Mouse (Mus musculus): ENCODE results near the gene Ifrd2. TPM values are rescaled to one million over a fixed set of nuclear protein-coding genes. Genes with fewer than 3 reads are reported as not detected.

Ifrd2 gene
- total RNA-seq (2023): 20.1 to 26.5 TPM (median 22.5 TPM) in 4 replicates

GRCm38 (mm10) chr9:107586974-107587832 lies at the start of gene Ifrd2:
TSS of gene Ifrd2 (plus strand) at chr9:107587642.

DNA sequence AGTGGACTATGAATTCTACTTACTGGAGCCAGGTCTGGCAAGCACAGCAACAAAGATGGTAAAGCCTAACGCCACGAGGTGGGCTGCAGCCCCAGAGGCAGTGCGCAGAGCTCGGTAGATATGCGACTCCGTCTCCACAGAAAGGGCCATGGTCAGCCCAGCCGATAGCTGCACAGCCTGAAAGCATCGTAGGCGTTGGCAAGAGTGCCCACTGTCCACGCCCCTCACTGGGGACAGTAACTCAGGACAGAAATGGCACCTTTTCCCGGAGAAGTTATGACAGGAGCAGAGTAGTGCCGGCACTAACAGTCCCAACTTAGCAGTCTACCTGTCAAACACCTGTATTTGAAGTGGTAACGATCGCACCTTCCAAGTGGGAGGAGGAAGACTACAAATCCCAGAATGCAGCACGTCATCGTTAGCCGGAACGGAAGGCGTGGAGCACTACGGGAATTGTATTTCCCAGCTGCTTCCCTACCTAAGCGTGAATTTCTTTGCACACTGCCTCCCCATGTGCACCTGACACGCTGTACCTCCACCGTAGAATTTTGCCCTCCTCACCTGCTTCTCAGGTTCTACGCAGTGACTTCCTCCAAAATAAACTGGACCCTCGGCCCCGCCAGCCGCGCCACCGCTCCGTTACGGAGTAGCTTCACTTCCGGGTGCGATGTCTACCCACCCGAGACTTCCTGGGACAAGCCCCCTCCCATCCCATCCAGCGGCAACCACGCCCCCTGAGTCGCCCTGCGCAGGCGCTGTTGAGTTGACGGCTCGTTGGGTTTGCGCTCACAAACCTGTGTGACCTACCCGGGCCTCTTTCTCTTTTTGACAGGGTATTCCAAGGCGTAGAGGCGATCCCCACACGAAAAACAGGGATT lies 45.7 kb upstream of the Ifrd2 start, which contains the start of the genes Cyb561d2 and Nprl2:
Gene Cyb561d2, minus strand, starts transcription at position 720 of the 878 bp plus-strand sequence.
Gene Nprl2, plus strand, starts transcription at position 753 of the 878 bp plus-strand sequence.

DNA sequence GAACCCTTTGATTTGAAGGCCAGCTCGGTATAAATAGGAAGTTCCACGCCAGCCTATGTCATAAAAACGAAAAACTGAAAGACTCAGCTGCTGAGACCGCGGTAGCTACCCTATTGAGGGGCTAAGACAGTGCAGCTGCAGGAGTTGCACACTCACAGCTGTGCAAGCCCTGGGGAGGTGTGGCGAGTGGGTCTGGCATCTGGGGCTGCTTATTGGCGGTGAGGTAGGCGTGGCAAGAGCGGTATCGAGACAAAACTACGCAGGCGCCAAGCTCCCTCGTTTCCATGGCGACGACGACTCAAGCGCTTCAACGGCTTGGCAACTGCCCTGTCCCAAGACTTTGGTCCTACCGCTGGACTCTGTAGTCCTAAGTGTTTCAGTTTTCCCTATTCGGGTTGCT lies 40.4 kb upstream of the Ifrd2 start, which contains the start of gene Zmynd10:
Gene Zmynd10, plus strand, starts transcription at position 273 of the 400 bp plus-strand sequence.

DNA sequence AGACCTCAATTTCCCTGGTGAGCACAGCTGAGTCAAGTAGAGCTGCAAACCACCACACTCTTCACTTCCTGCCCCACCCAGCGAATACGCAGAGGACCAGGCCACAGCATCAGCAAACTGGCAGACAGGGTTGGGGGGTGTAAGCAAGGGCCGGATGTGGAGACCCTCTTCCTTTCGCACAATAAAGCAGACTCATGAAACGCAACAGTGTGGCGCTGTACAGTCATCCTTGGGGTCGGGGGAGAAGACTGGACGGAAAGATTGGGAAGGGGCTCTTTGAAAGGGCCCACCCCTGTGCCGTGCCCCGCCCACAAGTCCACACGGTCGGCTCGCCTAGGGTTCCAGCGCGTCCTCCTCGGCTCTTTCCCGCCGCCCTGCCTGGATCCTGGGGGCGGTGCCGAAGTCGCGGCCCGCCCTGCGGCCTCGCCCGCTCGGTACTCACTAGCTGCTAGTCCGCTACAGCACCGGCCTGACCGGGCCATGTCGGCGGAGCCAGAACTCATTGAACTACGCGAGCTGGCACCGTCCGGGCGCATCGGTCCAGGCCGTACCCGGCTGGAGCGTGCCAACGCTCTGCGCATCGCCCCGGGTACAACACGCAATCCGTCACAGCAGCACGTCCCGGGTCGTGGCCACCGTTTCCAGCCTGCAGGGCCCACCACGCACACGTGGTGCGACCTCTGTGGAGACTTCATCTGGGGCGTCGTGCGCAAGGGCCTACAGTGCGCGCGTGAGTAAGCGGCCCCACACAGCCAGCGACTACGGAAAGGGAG lies 36.1 kb upstream of the Ifrd2 start, which contains the start of gene Rassf1:
Gene Rassf1, plus strand, starts transcription at position 439 of the 773 bp plus-strand sequence.

GRCm38 (mm10) chr9:107563029-107563581 lies 24.3 kb upstream of the Ifrd2 start, which contains the start of gene Tusc2:
TSS of gene Tusc2 (plus strand) at chr9:107563255.

GRCm38 (mm10) chr9:107567702-107568319 lies 19.6 kb upstream of the Ifrd2 start, which contains the start of gene Hyal2:
TSS of gene Hyal2 (plus strand) at chr9:107567945.

GRCm38 (mm10) chr9:107576357-107577107 lies 10.9 kb upstream of the Ifrd2 start, which contains the start of gene Hyal1:
TSS of gene Hyal1 (plus strand) at chr9:107576927.

GRCm38 (mm10) chr9:107578587-107578986 lies 8.9 kb upstream of the Ifrd2 start, which contains the start of gene Naa80:
TSS of gene Naa80 (plus strand) at chr9:107578887.

DNA sequence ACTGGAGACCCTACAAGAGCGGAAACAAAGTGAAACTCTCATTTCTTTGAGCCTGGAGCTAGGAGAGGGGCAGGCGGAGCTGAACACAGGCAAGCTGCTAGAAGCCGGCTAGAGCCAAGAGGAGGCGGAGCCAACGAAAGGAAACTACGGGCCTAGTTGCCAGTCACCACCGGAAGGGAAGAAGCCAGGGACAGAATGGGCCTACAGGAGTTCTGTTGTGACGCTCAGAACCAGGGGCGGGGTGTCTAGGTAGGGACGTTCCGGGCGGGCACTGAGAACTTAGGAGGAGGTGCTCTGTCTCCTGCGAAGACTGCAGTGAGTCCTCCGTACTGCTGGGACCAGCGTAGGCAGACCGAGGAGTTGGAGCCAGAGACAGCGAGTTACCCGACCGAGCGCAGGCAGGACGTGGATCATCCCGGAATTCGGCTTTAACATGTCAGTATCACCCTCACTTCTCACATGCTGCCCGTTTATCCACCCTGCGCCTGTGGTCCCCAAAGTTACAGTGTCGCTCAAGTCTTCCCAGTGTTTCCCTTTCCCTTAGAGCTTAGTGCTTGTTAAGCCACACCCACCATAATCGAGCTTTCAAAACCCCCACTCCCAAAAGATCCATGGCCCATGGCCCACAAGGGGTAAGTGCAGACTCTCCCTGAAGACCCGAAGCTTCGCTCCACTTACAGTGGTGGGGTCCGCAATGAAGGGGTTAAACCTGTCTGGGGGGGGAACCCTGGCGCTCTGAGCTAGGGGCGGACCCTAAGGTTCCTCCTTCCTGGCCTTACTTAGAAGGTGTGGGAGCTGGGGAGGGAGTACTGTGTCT lies 6.7 kb upstream of the Ifrd2 start, which contains the start of gene Hyal3:
Gene Hyal3, plus strand, starts transcription at position 318 of the 817 bp plus-strand sequence.

DNA sequence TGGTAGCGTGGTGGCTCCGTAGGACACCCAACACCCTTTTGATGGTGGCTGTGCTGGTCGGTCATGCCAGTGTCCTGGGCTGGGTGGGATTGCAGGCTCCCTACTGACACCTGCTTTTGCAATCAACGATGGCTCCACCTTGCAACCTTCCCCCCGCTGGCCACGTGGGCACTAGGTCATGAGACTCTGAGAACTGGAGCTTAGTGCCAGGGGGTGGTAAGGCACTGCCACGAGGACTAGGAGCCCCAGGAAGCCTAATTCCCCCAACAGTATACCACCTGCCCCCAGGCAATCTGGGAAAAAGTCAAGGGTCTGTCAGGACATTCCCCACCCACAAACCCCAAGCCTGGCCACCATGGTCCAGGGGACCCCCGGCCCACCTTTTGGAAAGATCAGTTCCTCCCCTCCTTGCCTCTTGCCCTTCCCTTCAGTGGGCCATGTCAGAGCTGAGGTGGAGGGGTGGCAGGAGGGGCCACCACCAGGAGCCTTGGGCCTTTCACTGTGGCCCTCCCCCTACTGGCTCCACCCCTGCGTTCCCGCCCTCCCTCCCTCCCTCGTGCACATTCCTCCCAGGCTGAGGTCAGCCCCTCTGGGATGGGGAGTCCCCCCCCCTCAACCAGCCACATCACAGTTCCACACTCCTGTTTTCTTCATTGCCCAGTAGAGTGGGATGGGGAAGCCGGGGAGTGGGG lies 21.4 kb downstream of the Ifrd2 start, which contains the start of gene Sema3b:
Gene Sema3b, minus strand, starts transcription at position 489 of the 692 bp plus-strand sequence.

DNA sequence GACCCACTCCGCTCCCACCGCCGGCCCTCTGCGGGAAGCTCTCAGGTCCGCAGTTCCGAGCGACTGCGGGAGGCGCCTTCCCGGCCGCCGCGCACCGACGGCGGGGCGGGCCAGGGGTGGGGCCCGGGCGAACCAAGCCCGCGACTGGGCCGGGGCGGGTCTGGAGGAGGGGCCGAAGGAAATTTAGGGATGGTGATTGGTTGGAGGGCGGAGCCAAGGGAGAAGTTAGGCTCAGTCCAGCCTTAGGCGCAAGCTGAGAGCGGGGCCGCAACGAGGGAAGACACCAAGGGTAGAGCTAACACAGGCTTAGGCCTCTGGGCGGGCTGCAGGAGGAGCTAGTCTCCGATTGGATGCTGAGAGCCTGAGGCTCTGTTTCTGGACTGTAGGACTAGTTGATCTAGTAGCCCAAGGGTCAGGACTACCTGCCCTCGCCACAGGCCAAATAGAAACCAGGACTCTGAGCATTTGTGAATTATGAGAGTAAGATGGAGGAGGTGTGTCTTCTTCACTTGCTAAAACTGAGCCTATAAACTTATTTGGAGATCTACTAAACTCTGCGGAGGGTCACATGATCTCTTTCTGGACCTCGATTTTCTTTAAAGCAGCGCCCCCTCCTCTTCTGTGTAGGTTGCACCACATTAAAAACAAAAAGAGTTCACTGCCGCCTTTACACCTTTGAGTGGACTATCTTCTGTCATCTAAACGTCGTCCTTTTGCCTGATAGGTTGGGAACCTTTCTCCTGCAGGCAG lies 48.0 kb downstream of the Ifrd2 start, which contains the start of gene Gnai2:
Gene Gnai2, minus strand, starts transcription at position 89 of the 750 bp plus-strand sequence.

Other genes starting within 250 kb of the Ifrd2 start
- 10.8 to 17.7 TPM (median 14.9 TPM) in 4 replicates for gene Hemk1, start 249.3 kb upstream of the Ifrd2 start, total RNA-seq (2023)
- 0.29 to 1.5 TPM (median 0.60 TPM) in 4 replicates for gene 6430571L13Rik, start 247.0 kb upstream of the Ifrd2 start, total RNA-seq (2023)
- gene Cacna2d2, start 188.0 kb upstream of the Ifrd2 start, total RNA-seq (2023): 1.4 to 1.8 TPM (median 1.6 TPM) in 4 replicates
- gene Tmem115, start 53.7 kb upstream of the Ifrd2 start, total RNA-seq (2023): 19.8 to 26.6 TPM (median 22.1 TPM) in 4 replicates
- 10.3 to 16.0 TPM (median 14.3 TPM) in 4 replicates for gene Cyb561d2, start 45.4 kb upstream of the Ifrd2 start, total RNA-seq (2023)
- 19.0 to 32.3 TPM (median 21.9 TPM) in 4 replicates for gene Nprl2, start 45.4 kb upstream of the Ifrd2 start, total RNA-seq (2023)
- gene Zmynd10, start 40.3 kb upstream of the Ifrd2 start, total RNA-seq (2023): 0.43 TPM in 1 of 4 replicates, not detected in the others
- gene Rassf1, start 36.1 kb upstream of the Ifrd2 start, total RNA-seq (2023): 61.6 to 76.5 TPM (median 70.1 TPM) in 4 replicates
- gene Tusc2, start 24.4 kb upstream of the Ifrd2 start, total RNA-seq (2023): 17.9 to 29.2 TPM (median 20.7 TPM) in 4 replicates
- gene Hyal2, start 19.7 kb upstream of the Ifrd2 start, total RNA-seq (2023): 2.1 to 7.1 TPM (median 4.7 TPM) in 4 replicates
- gene Hyal1, start 10.7 kb upstream of the Ifrd2 start, total RNA-seq (2023): 3.0 to 4.0 TPM (median 3.7 TPM) in 4 replicates
- 9.0 to 13.7 TPM (median 10.8 TPM) in 4 replicates for gene Naa80, start 8.8 kb upstream of the Ifrd2 start, total RNA-seq (2023)
- gene Hyal3, start 6.8 kb upstream of the Ifrd2 start, total RNA-seq (2023): 1.6 to 2.9 TPM (median 2.3 TPM) in 4 replicates
- gene Sema3b, start 21.6 kb downstream of the Ifrd2 start, total RNA-seq (2023): 0.27 to 0.94 TPM (median 0.52 TPM) in 4 replicates
- gene Gnai2, start 47.7 kb downstream of the Ifrd2 start, total RNA-seq (2023): 568 to 620 TPM (median 596 TPM) in 4 replicates
- not detected in 4 replicates for gene Slc38a3, start 81.9 kb downstream of the Ifrd2 start, total RNA-seq (2023)
- 1.3 TPM in 2 of 4 replicates, not detected in the others for gene Gnat1, start 92.1 kb downstream of the Ifrd2 start, total RNA-seq (2023)
- 0.25 to 0.69 TPM (median 0.57 TPM) in 3 of 4 replicates, not detected in the other for gene Sema3f, start 122.8 kb downstream of the Ifrd2 start, total RNA-seq (2023)
- 283 to 337 TPM (median 297 TPM) in 4 replicates for gene Rbm5, start 183.4 kb downstream of the Ifrd2 start, total RNA-seq (2023)

Data from B cell, adult 62 days (primary cell).